Mouse (Mus musculus): ENCODE results near the gene Cd38.
"Not testable (repeated sequence)": the region's sequence is repeated elsewhere in the genome, so short reads cannot be mapped to it uniquely, and the experiment has no call there.

The Cd38 gene

GRCm38 (mm10) chr5:43860096-43860495 is 8.3 kb upstream of the Cd38 start:
- no peak for DNase-seq (ENCODE audit: low spot score)

DNA sequence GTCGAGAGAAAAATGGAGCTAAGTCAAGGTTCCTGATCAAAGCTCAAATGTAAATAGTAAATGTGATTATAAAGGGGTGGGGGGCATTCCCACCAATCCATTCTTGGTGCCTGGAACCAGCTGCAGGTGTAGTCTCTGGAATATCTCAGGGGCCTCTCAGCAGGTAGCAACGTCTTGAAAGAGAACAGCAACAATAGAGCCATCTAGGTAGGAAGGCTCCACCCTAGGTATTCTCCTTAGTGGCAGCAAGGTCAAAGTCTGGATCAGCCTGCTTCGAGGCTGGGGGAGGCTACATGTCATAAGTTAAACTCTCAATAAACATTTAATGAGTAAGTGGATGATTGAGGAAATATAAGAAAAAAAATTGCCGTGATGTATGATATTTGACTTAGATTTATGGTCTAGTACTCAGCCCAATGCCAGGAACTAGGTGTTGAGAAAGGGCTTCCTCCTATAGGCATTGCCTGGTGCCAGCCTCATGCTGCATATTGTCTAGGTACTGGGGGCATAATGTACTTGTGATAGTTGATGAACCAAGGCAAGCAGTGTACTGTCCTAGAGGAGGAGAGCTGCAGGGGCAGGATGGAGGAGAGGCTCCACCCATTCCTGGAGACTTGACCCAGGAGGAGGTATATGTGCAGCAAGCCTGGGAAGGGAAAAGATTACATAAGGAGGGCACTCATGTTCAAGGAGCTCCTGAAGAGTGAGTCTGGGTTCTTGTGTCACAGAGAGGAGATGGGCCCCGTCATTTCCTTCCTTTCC is 7.5 kb upstream of the Cd38 start:
- DNase-seq (ENCODE audit: low spot score) = no peak

DNA sequence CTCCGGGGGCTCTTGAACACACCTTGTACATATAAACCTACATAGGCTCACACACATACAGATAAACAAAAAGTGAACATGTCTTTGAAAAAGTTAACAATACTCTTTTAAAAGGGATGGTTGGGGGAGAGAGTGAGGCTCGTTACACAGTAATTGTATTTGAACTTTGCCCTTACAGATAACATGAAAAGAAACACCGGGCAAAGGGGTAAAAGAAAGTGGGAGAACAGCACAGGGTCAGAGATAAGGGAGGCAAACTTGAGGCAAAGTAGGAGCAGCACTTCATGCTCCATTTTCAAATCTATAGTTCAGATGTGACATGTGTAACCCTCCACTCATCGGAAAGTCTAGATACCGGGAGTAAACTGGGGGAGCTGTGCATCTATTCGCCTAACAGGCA is 4.7 kb upstream of the Cd38 start:
- no peak for DNase-seq (ENCODE audit: low spot score)

DNA sequence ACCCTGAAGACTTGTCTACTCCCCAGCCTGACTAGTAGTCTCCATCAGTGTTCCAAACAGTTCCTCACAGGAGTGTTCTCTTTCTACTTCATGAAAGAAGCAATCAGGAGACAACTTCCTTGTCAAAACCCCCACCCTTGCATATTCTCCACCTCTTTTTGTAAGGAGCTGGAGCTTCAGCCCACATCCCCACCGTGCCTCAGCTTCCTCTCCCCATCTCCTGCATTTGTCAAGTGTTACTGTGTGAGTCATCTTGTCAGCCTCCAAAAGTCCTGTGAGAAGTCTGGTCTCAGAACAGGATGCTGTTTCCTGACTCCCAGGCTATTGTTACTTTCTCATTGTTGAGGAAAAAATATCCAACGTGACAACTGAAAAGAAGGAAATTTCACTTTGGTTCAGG is 3.0 kb upstream of the Cd38 start:
- no peak for DNase-seq (ENCODE audit: low spot score)

GRCm38 (mm10) chr5:43868711-43869600 is 603 bp downstream of the Cd38 start:
- peak; percentile 16 for DNase-seq (ENCODE audit: low spot score)

DNA sequence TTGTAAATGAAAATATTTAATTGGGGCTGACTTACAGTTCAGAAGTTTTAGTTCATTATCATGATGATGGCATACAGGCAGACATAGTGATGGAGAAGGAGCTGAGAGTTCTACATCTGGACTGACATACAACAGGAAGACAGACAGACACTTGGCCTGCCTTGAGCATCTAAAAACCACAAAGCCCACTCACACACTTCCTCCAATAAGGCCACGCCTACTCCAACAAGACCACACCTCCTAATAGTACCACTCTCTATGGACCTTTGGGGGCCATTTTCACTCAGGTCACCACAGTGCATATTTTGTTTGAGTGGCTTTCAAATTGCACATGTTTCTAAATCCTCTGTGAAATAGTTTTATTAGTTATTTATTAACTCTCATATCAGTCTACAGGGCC is 3.5 kb downstream of the Cd38 start:
- DNase-seq (ENCODE audit: low spot score) = no peak

DNA sequence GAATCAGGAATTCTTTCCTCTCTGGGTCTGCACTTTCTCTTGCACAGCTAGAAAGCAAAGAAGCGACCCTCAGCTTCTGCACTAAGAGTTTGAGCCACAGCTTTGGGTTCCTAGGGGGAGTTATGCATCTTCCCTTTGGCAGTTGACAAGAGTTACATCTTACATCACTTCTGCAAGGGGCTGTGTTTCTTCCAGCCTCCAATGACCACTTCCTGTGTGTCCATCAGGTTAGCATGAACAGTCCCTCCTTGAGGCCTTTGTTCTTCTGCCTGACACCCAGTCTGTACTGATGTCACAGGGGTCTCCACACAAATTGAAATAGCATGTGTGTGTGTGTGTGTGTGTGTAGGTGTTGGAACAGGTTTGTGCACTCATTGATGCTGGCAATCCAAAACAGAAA is 4.3 kb downstream of the Cd38 start:
- no peak for DNase-seq (ENCODE audit: low spot score)

DNA sequence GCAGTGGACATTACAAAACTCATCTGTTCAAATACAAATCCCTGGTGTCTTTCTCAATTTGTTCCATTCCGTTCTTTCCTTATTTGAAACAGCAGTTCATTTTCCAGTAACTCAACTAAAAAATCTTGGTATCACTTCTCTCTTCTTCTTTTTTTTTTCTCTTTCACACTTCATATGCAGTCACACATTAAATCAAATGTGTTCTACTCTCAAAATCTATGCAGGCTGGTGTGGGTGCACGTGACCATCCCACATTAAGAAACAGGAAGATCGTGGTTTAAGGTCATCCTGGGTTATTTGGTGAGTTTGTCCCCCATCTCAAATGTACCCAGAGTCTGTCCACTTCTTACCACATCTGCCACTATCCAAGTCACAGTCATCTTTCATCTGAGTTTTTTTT is 13.7 kb downstream of the Cd38 start:
- DNase-seq (ENCODE audit: low spot score) = no peak

DNA sequence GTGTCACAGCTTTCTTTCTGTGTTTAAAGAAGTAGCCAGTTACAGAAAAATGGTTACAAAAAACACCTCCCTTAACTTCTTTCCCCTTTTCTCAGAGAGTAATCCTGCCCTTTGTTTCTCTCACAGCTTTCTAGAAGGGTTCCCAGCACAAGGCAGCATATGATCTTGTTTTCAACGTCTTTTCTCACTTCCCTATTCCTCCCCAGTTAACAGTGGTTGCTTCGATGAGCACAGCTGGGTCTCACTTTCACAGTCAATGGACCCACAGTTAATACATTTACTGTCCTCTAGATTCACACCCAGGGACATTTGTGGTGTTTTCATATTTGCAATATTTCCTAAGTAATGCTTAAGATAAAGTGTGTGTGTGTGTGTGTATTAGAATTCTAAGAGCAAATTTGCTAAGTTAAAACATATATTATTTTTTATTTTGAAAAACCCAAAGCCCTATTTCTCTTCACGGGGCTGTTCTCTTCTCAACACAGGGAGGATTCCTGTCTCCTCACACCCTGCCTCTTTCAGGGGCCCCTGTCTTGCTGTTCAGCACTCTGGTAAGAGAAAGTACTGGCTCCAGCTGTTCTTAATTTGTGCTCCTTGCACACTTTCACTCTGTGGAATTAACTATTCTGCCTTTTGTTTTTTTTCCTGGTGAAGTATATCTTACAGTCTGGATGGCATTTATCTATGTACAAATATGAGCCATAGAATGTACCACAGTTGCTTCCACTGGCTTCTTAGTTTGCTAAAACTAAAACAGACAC is 16.9 kb downstream of the Cd38 start:
- no peak for DNase-seq (ENCODE audit: low spot score)

- peak; percentile 14 for DNase-seq (ENCODE audit: low spot score)
Observed at GRCm38 (mm10) chr5:43892386-43892785, 24.0 kb downstream of the Cd38 start.

- peak; percentile 23 for DNase-seq (ENCODE audit: low spot score)
Observed at GRCm38 (mm10) chr5:43894113-43894512, 25.8 kb downstream of the Cd38 start.

DNA sequence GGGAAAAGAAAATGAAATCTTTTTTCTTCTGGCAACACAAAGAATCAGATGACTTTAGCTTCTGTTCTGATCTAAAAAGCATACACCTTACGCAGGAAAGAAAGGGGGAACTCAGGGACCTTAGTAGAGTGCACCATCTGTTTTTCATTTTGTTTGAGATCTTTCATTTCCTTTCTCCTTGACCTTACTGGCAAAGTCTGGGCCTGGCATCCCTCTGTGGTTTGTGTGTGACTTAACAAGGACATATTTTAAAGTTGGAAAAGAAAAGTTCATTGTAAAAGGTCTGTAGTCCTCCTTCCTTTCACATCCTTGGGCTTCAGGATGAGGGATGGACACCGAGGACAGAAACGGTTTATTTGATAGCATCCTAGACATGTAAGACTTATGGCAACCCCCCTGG is 27.6 kb downstream of the Cd38 start:
- no peak for DNase-seq (ENCODE audit: low spot score)

DNA sequence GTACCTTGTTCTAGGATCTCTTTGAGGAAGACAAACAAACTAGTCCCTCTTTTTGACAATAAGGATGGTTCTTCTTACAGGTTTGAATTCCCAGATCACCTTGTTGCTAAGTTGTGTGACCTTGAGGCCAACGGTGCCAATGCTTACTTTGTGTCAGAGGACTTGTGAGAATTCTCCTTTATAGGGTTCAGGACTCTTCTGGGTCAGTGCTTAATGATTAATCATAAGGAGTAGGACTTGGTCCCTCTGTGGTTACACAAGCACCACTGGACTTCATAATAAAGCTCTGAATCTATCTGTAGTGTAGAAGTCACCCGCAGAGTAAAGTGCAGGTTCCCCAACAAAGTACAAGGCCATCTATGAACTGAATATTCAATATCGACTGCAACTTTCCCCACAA is 36.3 kb downstream of the Cd38 start:
- DNase-seq (ENCODE audit: low spot score) = no peak

GRCm38 (mm10) chr5:43909213-43909612 is 40.9 kb downstream of the Cd38 start:
- DNase-seq (ENCODE audit: low spot score) = no peak

DNA sequence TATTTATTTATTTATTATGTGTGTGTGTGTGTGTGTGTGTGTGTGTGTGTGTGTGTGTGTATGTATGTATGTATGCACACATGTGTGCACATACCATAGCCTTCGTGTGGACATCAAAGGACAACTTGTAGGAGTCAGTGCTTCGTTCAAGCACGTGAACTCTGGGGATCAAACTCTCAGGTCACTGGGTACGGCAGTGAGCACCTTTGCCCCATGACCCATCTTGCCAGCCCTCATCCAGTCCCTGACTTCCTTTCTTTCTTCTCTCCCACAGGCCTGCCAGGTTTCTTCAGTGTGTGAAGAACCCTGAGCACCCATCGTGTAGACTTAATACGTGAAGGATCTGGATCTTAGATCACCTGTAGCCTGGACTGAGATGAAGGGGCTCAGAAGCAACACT is 41.7 kb downstream of the Cd38 start:
- no peak for DNase-seq (ENCODE audit: low spot score)

DNA sequence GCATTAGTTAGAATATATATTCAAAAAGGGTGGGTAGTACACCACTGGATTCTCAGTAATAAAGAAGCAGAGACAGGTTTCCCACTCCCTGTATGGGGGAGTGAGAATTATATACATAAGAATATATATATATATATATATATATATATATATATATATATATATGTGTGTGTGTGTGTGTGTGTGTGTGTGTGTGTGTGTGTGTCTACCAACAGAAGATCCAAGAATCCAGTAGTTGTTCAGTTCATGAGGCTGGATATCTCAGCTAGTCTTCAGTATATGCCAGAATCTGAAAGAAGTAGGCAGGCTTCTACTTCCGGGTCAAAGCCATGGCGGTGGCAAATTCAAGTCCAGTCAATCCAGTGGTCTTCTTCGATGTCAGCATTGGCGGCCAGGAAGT is 44.5 kb downstream of the Cd38 start, which contains the start of gene Gm7879:
TSS of gene Gm7879 (plus strand) at position 301 of the 400 bp plus-strand sequence.
- not testable (repeated sequence) for DNase-seq (ENCODE audit: low spot score)

DNA sequence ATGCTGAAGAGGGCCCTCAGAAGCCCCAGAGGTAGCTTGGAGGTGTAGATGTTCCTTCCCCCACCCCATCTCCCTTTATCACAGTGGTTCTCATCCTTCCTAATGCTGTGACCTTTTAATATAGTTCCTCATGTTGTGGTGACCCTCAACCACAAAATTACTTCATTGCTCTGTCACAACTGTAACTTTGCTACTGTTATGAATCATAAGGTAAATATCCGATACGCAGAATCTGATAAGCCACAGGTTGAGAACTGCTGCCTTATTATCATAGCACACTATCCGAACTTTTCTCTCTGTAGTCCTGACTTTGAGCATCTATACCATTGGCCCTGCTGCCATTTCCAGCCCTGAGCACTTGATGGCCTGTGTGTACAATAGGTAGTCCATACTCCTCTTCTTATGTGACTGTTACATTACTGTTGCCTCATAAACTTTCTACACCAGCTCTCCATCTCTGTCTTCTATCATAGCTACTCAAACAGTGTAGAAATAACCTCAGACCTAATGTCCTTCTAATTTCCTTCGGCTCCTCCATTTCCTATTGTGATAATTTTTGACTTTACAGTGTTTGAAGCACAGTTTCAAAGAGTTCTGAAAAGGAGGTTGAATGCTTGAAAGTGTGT is 47.0 kb downstream of the Cd38 start:
- no peak for DNase-seq (ENCODE audit: low spot score)

- no peak for DNase-seq (ENCODE audit: low spot score)
Observed at GRCm38 (mm10) chr5:43921877-43922276, 53.5 kb downstream of the Cd38 start.

DNA sequence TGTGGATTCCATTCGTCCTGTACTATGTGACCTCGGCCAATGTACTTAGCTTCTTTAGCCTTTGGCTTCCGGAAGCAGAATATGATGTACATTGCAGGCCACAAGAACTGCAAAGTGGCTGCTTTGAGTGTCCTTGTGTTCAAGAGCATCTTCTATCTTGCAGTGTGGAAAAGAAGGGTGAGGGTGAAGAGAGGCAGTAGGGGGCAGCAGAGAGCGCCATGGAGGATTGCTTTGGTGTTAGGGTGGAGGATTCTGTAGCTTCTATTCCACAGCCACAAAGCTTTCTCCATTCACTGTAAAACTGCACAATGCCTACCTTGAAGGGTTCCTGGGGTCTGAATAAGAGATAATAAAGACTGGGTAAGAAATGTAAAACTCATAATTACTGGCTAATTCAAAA is 55.6 kb downstream of the Cd38 start:
- peak; percentile 52 for DNase-seq (ENCODE audit: low spot score)

DNA sequence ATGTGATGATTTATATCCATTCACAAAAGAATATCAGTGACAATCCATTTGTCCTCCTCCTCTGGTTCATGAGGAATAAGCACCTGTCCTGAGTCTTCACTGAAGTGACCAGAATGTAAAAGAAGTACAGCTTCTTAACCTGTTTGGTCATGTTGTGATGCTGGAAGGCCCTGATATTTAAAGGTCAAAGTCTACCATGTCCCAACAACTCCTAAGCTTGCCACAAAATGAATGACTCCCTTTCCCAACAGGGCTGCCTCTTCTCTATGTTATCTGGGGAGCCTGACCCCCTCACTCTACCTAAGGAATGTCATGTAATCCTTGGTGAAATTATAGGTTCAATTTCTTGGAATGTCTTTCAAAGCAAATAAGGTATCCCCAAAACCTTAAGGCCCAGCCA is 59.4 kb downstream of the Cd38 start:
- no peak for DNase-seq (ENCODE audit: low spot score)

DNA sequence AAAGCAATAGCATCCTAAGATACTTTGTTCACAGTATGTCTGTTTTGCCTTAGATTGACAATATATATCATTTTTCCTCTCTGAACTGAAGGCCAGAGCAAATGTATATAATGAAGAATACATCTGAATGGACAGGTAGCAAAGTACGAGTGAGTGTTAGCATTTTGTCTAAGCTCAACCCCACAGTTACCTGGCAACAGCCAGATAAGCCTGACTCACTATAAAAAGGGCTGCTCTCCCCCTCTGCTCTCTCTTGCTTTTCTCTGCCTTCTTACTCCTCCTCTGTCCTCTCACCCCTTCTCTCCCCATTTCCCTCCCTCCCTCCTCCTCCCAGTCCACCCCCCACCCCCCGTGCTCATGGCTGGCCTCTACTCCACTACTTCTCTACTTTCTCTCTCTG is 64.9 kb downstream of the Cd38 start:
- DNase-seq (ENCODE audit: low spot score) = no peak

DNA sequence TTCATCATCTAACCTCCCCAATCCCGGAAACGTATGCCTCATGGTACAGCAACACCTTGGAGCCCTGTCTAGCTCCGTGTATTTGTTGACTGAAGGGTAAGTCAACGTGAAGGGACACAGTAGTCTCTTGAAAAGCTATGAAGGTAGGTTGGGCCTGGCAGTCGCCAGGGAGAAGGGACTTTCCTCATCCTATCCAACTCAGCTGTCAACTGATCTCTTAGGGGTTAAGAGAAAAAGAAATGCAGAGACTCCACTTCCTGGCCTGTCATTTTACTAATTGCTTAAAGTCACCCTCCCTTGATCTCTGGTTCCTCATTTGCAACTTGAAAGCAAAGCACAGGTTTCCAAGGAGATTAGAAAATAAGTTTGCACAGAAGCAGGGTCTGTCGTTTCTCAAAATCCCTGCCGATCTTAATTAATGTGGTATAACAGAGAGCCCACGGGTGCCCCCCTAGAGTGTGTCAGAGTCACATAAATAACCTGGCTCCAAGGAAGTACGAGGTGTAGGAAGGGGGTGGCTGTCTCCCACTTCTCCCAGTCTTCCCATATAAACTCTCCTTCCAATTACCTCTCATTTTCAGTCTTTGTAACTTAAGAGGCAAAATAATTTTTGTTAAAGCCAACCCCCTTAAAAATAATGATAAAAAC is 79.1 kb downstream of the Cd38 start:
- peak; percentile 26 for DNase-seq (ENCODE audit: low spot score)
